Mouse (Mus musculus) neutrophil, adult 5-6 weeks (primary cell): ENCODE results near the gene Qpct. TPM values are rescaled to one million over a fixed set of nuclear protein-coding genes. Genes with fewer than 3 reads are reported as not detected.
"Not testable (repeated sequence)": the region's sequence is repeated elsewhere in the genome, so short reads cannot be mapped to it uniquely, and the experiment has no call there.

Source experiments
- ATAC-seq: fragments of 151-379, 151-347 bp; 2 replicates; pipeline ENCODE4 v1.8.0; 2017; ENCODE audit warnings: mild to moderate bottlenecking, moderate TSS enrichment; ENCODE audit not compliant: insufficient number of reproducible peaks, poor library complexity, low FRiP score, severe bottlenecking; ENCODE audit errors: extremely low read depth
- total RNA-seq: library from RNA; stranded (forward); fragments of 200-1000 nt; gene quantifications from 2 replicates; pipeline ENCODE4 v1.2.3, GENCODE M21; 2017

Gene Qpct
- total RNA-seq, 1 experiment from 2014 or later = 1.9 TPM

DNA sequence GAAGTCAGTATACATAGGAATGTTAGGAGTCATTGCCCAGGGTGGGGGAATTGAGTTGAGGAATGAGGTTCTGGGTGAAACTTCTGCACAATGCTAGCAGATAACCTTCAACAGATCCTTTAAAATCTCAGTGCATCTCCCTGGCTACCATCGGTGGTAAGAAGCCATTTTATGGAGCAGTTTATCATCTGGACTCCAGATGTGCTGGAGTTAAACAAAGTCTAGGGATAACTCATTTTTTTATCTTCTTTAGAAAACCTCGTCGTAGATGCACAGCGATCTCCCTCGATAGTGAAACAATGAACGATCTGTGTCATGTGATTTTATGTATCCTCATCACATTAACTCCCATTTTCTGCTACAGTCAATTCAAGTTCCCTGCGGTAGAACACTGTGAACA is 16.9 kb downstream of the Qpct start:
- no peak for ATAC-seq

DNA sequence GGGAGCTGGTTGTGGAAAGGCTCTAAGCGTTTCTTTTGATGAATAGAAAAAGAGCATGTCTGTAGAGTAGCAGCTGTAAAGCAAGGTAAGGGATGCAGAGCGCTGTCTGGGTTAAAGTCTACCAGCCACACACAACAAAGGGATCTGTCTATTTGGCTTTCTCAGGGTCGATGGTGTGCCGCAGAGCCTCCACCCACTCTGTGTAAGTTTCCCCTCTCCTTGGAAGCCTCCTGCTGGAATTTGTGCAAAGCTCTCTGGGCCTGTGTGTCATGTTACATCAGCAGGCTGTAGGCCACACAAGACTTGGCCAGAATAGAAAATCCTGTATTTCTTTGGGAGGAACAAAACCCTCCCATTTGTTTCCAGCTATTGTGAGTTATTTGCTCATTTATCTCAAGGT is 17.3 kb downstream of the Qpct start:
- no peak for ATAC-seq

DNA sequence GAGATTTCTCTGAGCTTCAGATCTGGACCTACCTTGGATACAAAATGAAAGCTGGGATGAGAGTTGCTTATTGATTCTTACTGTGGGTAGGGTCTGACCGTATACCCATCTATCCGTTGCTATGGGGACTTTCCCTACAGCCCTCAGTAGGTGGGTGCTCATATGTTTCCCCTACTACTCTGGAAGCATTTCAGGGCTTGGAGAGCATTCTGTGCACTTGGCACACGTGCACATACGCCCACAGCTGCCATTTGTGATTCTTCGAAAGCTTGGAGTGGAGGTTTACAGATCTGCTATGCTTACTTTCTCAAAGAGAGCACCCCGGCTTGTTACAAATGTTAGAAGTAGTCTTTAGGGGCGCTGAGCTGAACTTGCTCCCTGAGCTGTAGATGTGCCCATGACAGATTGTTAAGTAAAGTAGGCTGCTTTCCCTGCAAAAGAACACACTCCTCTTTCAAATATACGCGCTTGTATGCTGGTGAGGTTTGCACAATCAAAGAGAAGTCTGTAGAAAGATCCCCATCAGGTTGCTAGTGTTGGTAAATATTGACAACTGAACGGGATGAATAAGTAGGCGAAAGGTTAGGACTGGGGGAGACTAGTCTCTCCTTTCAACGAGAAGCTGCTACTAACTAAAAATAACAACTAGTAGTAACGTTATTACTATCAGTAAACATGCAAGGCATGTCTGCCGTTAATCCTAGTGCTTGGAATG is 18.2 kb downstream of the Qpct start:
- ATAC-seq = no peak

DNA sequence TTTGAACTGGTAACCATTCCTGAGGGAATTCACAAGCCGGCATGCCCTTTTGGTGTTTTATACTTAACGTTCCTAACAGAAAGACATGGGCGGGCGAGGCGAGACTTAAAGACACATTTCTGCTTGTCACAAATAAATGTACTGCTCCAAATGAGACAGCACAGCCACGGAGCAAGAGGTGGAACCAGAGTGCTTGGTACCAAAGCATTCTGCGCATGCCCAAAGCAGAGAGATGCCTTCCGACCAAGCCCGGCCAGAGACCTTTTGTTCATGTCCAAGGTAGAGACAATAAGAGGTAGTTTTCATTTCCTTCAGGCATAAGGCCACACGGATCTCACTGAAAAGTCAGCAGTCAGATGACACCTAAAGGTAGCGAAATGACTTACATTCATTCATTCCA is 20.2 kb downstream of the Qpct start:
- no peak for ATAC-seq

DNA sequence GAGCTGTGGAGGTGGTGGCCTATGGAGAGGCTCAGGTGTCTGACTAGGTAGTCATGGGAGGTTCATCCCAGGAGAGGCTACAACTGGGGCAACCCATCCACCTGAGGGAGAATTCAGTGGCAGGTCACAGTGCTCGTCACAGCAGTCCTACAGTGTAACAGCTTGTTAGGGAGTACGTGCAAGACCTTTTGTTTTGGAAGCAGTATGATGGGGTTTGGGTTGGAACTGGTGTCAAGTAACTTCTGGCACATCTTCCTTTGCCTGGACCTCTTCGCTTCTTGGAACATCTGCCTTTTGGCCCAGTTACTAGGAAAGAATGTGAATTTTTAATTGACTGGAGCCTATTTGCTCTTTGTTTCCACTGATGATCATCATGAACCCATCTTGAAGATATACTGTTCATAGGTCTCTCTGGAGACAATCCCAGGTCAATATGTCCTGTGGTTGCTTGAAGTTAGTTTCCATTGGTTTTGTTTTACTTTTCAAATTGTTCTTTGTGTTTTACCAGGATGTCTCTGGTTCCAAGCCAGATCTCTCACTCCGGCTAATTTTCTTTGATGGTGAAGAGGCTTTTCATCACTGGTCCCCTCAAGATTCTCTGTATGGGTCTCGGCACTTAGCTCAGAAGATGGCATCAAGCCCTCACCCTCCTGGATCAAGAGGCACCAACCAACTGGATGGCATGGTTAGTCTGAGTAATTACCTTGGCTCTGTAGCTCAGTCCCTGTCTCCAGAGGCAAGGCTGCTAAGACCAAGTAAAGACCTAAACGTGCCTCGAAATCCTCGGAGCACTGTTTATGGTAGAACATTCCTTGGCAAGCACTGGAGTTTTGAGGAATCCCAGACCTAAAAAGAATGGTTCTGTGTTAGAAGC is 25.5 kb downstream of the Qpct start:
- ATAC-seq = no peak

DNA sequence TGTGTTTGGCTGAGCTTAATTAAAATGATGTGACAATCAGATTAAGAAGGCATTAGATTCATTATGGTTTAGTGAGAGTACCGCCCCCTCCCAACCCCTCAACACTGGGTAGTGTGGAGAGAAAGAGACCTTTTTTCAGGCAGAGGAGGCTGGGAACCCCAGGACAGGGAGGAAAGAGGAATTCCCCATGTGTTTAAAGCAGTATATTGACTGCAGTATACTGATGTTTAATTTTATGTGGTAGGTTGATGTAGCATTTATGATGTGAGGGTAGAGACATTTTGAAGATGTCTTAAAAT is 26.1 kb downstream of the Qpct start:
- ATAC-seq = no peak

DNA sequence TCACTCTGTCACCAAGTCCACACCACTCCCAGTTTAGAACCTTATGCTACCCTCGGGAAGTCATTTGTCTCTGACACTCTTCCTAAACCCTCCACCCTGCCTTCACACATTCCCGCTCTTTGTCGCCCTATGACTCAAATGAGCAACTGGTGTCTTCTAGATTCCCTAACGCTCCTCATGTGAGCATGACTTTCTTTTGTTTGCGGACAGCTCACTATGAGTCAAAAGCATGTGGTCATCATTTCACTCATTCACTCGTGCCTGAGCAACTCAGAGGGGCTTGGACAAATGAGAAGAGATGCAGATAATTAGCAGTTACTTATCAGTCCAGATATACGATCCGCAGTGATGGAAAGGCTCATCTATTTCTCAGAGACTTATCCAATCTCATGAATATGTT is 26.5 kb downstream of the Qpct start:
- no peak for ATAC-seq

DNA sequence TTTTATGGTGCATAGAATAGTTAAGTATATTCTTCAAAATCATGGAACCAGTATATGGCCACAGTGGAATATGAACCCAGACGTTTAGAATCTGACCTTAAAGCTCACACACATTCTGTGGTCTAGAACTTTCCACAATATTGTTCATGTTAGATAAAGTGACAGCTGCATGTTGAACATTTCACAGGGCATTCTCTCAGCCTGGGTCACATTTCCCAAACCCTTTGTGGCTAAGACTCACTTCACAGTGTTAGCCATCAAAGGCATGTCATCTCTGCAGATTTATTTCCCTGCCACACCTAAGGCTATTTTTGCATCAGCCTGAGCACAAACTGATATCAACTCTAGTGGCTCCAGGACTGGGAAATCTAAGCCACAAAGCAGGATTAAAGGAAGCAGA is 40.0 kb downstream of the Qpct start:
- no peak for ATAC-seq

DNA sequence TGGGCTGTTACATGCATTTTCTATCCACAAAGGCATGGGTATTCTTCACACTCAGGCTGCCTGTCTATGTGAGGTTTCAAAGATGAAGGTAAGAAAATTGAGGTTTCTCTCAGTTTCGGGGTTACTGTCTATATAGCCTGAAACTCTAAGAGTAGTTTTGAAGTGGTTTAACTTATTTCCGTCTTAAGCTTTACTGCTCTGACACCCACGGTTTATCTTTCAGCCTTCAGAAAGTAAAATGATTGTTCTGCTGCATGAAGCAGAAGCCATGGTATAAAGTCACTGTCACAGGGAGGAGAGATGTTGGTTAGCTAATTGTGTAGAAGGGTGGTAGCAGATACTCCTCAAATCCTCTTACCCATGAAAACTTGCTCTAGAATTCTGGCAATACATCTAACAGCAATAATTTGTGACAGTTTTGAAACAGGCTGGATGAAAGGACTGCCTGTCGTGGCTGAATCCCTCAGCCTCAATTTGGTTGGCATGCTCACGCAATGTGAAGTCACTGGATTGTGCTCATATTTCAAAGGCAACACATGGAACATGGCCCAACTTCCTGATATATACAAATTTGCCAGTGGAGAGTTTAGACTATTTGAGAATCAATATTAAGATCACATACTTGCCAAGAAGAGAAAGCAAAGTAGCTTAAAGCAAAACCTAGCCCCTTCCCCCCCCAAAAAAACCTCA is 41.7 kb downstream of the Qpct start:
- ATAC-seq = 0 out of 2 replicates have a peak, but pooled peaks have one; percentile 19

DNA sequence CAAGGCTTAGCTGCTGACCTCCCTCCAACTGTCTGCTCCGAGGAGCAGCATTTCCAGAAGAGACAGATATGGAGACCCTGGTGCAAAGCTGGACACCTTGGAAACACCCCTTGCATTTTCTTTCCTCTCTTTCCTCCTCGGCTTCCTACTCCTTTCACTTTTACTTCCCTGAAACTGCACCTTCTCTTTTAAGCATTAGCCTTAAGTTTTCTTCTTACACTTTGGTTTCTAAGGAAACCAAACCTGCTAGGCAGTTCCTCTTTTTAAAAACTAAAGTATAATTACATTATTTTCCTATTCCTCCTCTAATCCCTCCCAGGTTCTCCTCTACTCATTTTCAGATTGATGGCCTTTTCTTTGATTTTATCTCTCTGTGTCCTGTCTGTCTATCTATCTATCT is 43.9 kb downstream of the Qpct start:
- ATAC-seq = peak; percentile 26; the same call in 1 of the 2 replicates

DNA sequence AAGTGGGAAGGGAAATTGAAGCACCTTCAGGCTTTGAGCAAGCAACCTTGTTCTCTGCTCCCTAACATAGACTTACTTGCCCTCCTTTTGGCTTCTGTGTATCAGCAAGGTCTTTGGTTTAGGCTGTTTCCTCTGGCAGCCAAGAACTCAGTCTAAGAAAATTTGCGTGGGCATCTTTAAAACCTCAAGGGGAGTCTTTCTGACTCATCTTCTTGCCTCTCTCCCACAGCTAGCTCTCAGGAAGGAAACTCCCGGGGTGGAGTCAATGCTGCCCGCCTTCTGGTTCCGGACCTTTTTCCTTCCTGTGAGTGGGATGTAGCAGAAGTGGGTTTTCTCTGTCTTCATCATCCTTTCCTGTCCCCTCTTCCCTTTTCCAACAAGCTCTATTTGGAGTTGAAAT is 48.2 kb downstream of the Qpct start:
- no peak for ATAC-seq

DNA sequence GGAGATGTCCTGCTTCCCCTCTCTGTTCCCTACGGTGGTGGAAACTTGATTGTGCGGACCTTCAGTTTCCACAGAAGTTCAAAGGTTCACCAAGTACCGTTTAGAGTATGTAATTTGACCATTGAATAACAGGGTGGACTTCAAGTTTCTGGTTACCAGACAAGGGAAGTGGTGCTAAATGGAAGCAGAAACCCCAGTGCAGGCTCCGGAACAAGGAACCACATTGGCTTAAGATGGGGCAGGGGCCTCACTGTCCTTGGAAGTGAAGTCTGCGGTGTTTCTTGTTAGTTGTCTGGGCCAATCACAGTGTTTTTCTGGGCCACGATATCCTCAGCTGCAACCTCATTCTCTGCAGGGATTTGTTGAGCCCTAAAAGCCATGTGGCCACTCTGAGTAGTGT is 56.5 kb downstream of the Qpct start:
- no peak for ATAC-seq

DNA sequence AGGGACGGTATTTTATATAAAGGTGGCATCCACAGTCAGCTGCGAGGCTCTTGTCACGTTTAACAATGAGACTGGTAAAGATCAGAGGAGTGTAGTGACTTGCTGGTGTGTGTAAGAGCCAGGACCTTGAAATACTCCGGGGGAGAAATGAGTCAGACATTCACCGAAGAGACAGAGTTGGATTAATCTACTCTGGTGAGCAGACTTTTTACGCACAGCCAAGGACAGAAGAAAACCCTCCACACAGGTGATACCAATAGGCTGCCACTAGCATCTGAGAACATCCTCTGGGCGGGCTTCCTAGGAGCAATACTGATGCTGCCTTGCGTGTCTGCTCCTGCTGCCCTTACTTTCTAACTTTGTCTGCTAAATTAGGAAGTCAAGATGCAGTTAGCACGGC is 57.9 kb downstream of the Qpct start:
- no peak for ATAC-seq

DNA sequence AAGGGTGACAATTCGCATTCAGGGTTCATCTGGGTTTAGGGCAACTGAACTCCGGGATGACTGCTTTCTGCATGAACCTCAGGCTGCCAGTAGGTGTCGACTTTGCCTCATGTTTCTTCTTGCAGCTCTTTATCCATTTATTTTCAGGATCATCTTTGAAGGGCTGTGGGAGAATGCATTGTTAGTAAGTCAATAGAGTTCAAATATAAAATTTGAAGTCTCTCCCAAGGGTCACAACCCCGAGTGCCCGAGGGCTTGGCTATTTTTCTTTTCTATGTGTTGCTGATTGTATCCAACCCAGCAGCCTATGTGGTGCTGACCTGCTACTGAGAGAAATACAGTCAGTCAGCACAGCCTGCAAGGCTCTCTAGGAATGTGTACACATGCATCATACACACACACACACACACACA is 59.2 kb downstream of the Qpct start:
- ATAC-seq = no peak

DNA sequence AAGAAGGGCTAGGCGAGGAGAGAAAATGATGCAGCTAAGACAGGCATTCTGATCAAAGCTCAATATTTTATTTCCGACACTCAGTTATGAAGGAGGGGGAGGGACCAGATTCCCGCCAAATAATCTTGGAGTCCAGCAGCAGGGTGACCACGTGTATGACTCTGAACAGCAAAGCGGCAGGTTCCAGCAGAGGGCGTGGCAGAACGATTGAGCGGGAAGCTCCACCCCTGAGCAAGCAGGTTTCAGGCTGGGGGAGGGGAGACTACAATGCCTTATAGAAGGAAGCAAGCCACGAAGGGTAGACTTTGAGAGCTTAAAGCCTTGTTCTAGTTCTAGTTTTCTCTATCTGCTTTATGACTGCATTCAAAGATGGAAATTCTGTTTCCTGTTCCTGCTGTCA is 63.5 kb downstream of the Qpct start:
- ATAC-seq = not testable (repeated sequence)

DNA sequence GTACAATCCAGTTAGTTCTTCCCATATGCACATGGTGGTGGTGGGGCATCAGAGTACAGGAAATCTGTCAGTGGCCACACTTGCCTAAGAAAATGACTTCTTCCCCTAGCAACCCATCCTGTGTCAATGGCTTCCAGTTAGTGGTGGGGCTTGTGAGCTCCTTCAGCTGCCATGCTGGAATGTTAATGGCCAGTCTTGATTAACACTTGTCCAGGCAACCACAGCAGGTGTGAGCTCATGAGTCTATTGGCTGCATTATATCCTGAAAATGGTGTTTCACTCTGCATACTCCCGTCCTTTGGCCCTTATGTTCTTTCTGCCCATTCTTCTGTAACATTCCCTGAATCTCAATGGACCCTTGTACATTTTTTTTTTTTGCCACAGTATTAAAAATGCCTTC is 67.4 kb downstream of the Qpct start:
- no peak for ATAC-seq

DNA sequence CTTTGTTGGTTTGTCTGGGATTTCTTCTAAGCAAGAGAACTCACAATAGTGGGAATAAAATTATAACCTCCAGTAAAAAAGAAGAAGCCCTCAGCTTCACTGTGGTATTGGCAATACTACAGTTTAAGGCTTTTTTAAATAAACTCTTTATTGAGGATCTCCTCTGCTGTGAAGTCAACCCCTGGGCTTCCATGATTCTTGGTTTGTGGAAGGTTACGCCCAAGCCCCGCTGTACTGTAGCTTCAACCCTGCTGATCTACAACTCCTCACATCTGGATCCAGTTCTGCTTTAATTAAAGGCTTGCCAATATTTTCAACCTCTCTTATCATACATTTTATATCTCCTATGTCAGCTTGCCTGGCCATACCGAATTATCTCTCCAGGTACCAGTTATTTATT is 68.6 kb downstream of the Qpct start:
- ATAC-seq = no peak

DNA sequence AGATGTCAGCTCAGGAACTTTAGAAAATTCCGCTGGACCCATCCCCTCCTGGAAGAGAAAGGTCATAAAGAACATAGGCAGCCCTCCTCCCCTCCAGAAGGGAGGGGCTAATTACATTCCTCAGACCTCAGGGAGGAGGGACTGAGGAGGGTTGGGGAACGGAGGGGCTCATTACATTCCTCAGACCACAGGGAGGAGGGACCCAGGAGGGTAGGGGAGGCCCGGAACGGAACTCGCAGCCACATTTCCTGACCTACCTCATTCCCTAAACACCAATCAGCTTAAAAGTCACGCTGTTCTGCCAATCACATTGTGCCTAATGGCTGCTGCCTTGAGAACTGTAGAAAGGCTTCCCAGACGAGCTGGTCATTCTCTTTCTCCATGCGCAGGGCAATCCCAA is 82.0 kb downstream of the Qpct start:
- ATAC-seq = no peak

DNA sequence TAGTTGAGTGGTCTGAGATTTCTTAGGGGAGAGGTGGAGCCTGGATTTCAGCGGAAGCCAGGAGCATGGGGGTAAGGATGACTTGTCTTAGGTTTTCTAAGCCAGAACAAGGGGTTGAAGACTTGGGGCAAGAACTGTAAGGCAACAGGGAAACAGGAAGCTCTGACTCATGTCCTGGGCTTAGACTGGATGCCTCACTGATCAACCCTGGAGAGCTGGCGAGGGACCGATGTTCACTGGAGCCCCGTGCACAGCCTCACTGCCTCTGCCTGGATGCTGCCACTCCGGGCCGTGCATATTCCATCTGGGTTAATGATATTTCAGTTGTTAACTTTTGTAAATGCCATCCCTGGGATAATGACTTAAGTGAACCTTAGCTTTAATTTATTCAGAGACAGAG is 84.1 kb downstream of the Qpct start:
- no peak for ATAC-seq

DNA sequence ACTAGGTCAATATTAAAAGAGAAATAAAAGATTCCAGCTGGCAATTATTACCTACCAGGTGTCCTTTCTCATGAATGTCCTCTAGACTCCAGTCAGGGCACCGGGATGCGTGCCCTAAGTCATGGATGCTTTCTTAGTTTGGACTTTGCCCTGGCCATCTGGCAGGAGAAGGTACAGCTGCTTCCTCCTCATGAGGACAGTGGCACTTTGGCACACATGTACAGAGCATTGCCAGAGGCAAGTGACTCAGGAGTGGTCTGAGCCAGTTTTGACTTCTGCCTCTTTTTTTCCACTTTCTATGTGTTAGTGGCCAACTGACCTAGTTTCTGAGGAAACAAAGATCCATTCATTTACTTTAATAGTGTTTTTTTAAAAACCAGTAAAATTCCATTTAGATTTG is 84.7 kb downstream of the Qpct start:
- no peak for ATAC-seq
